Mouse (Mus musculus): ENCODE measurements around the gene Pphln1. TPM values are rescaled to one million over a fixed set of nuclear protein-coding genes. Genes with fewer than 3 reads are reported as not detected.

The Pphln1 gene
- polyA plus RNA-seq, 1 experiment from 2014 or later: 103 TPM

GRCm38 (mm10) chr15:93402730-93403129, 4.6 kb downstream of the Pphln1 start:
- DNase-seq (ENCODE audit: low spot score): no peak
- Histone ChIP-seq H3K4me1 (peaks cover 21% of the 10 kb centered on the region), H3K4me3 (no peak overlapping the region), H3K9me3 (replicated peaks) (no peaks in the 10 kb centered on the region), H3K36me3 (peaks cover 25% of the 10 kb centered on the region), H3K27me3 (ENCODE audit: low read depth, poor library complexity, severe bottlenecking) (no peaks in the 10 kb centered on the region), H3K27ac (replicated peaks) (no peak overlapping the region)
- WGBS: 98% methylated on average over 2 of the region's 2 CpGs

- H3K27ac ChIP-seq (replicated peaks): no peak overlapping the region
- peaks cover 46% of the 10 kb centered on the region for H3K36me3 ChIP-seq
- no peak overlapping the region for H3K4me3 ChIP-seq
- no peak for DNase-seq (ENCODE audit: low spot score)
- H3K4me1 ChIP-seq: peaks cover 9% of the 10 kb centered on the region
- no peaks in the 10 kb centered on the region for H3K9me3 ChIP-seq (replicated peaks)
- no peaks in the 10 kb centered on the region for H3K27me3 ChIP-seq (ENCODE audit: low read depth, poor library complexity, severe bottlenecking)
Observed at GRCm38 (mm10) chr15:93404849-93405248, 6.7 kb downstream of the Pphln1 start.

- Histone ChIP-seq H3K36me3 (peaks cover 53% of the 10 kb centered on the region), H3K27ac (replicated peaks) (no peak overlapping the region), H3K9me3 (replicated peaks) (no peaks in the 10 kb centered on the region), H3K27me3 (ENCODE audit: low read depth, poor library complexity, severe bottlenecking) (no peaks in the 10 kb centered on the region), H3K4me3 (no peak overlapping the region), H3K4me1 (0 out of 2 replicates have a peak, but pooled peaks cover 3% of the 10 kb centered on the region)
- no peak for DNase-seq (ENCODE audit: low spot score)
- 95% methylated on average over 7 of the region's 7 CpGs for WGBS
Observed at GRCm38 (mm10) chr15:93405446-93405986, 7.4 kb downstream of the Pphln1 start.

- H3K27ac ChIP-seq (replicated peaks): no peak overlapping the region
- H3K27me3 ChIP-seq (ENCODE audit: low read depth, poor library complexity, severe bottlenecking): no peaks in the 10 kb centered on the region
- no peaks in the 10 kb centered on the region for H3K9me3 ChIP-seq (replicated peaks)
- 0 out of 2 replicates have a peak, but pooled peaks cover 3% of the 10 kb centered on the region for H3K4me1 ChIP-seq
- no peak for DNase-seq (ENCODE audit: low spot score)
- peaks cover 59% of the 10 kb centered on the region for H3K36me3 ChIP-seq
- H3K4me3 ChIP-seq: no peak overlapping the region
- 93% methylated on average over 5 of the region's 5 CpGs for WGBS
Observed at GRCm38 (mm10) chr15:93406492-93406891, 8.3 kb downstream of the Pphln1 start.

DNA sequence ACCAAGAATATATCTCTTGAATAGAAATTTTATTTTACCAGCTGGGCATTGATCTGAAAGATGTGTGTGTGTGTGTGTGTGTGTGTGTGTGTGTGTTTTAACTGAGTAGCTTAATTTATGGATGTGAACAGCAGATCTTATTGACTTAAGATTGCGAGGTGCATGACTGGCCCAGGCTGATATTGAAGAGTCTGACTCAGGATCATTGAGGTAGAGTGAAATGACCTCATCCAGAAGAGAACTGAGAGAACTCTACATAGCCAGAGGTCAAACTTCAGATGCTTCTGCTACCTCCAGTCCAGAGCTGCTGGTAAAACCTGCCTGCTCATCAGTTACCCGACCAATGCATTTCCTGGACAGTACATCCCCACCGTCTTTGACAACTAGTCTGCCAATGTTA, 14.3 kb downstream of the Pphln1 start:
- H3K4me1 ChIP-seq: no peaks in the 10 kb centered on the region
- no peak overlapping the region for H3K27ac ChIP-seq (replicated peaks)
- no peaks in the 10 kb centered on the region for H3K9me3 ChIP-seq (replicated peaks)
- no peak overlapping the region for H3K4me3 ChIP-seq
- H3K27me3 ChIP-seq (ENCODE audit: low read depth, poor library complexity, severe bottlenecking): no peaks in the 10 kb centered on the region
- 100% methylated on average over 3 of the region's 3 CpGs for WGBS
- DNase-seq (ENCODE audit: low spot score): no peak
- peaks cover 87% of the 10 kb centered on the region for H3K36me3 ChIP-seq

DNA sequence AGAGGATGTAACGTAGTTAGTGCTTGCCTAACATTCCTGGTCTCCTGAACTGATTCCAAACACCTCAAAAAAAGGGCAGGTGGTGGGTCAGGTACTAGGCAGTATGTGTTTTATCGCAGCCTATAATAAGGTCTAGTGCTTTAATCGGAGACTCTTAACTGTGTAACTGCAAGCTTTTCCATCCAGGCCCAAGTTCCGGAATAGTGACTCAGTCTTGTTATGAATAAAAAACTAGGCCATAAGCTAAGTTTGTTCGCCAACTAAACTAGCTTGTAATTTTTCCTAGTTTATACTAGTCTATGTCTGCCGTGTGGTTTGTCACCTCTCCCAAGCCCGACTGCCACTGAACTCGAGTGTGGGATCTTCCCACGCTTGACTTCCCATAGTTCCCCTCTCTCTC, 16.3 kb downstream of the Pphln1 start:
- H3K4me1 ChIP-seq: no peaks in the 10 kb centered on the region
- DNase-seq (ENCODE audit: low spot score): no peak
- no peak overlapping the region for H3K27ac ChIP-seq (replicated peaks)
- peaks cover 69% of the 10 kb centered on the region for H3K36me3 ChIP-seq
- H3K9me3 ChIP-seq (replicated peaks): no peaks in the 10 kb centered on the region
- H3K4me3 ChIP-seq: no peak overlapping the region
- no peaks in the 10 kb centered on the region for H3K27me3 ChIP-seq (ENCODE audit: low read depth, poor library complexity, severe bottlenecking)
- WGBS: 94% methylated on average over 9 of the region's 9 CpGs

- 89% methylated on average over 6 of the region's 6 CpGs for WGBS
- no peaks in the 10 kb centered on the region for H3K27me3 ChIP-seq (ENCODE audit: low read depth, poor library complexity, severe bottlenecking)
- no peaks in the 10 kb centered on the region for H3K4me1 ChIP-seq
- no peak for DNase-seq (ENCODE audit: low spot score)
- no peak overlapping the region for H3K4me3 ChIP-seq
- H3K27ac ChIP-seq (replicated peaks): no peak overlapping the region
- peaks cover 63% of the 10 kb centered on the region for H3K36me3 ChIP-seq
- H3K9me3 ChIP-seq (replicated peaks): no peaks in the 10 kb centered on the region
Observed at GRCm38 (mm10) chr15:93416300-93416699, 18.1 kb downstream of the Pphln1 start.

- 94% methylated on average over 7 of the region's 7 CpGs for WGBS
- Histone ChIP-seq H3K27me3 (ENCODE audit: low read depth, poor library complexity, severe bottlenecking) (no peaks in the 10 kb centered on the region), H3K36me3 (peaks cover 57% of the 10 kb centered on the region)
Observed at GRCm38 (mm10) chr15:93420596-93420995, 22.4 kb downstream of the Pphln1 start.

GRCm38 (mm10) chr15:93422537-93422936, 24.4 kb downstream of the Pphln1 start:
- H3K36me3 ChIP-seq: peaks cover 60% of the 10 kb centered on the region
- 97% methylated on average over 1 of the region's 1 CpGs for WGBS

More at GRCm38 (mm10) chr15:93420596-93420995, 22.4 kb downstream of the Pphln1 start:
- DNase-seq (ENCODE audit: low spot score): no peak
- Histone ChIP-seq H3K4me3 (no peak overlapping the region), H3K27ac (replicated peaks) (no peak overlapping the region), H3K9me3 (replicated peaks) (no peaks in the 10 kb centered on the region), H3K4me1 (no peaks in the 10 kb centered on the region)

DNA sequence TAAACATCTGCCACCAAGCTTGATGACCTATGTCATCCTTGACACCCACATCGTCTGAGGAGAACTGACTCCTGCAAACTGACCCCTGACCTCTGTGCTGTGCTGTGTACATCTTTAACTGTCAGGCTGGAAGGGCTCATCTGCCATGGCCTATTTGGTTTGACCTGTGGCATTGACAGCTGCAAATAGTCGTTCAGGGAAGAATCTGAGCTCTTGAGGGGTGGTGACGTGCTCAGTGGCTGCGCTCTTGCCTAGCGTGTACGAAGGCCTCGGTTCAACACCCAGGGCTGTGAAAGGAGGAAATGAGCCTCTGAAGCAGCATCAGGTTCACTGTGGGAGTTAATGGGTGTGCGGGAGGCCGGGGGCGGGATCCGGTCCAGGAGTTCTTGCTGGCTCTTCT, 35.7 kb downstream of the Pphln1 start:
- no peak overlapping the region for H3K4me3 ChIP-seq
- WGBS: 75% methylated on average over 11 of the region's 11 CpGs
- peak; percentile 14 for DNase-seq (ENCODE audit: low spot score)
- no peaks in the 10 kb centered on the region for H3K9me3 ChIP-seq (replicated peaks)
- H3K4me1 ChIP-seq: no peaks in the 10 kb centered on the region
- H3K27me3 ChIP-seq (ENCODE audit: low read depth, poor library complexity, severe bottlenecking): no peaks in the 10 kb centered on the region
- 0 out of 2 replicates have a peak overlapping the region, but pooled peaks have one; percentile 24 for H3K27ac ChIP-seq (replicated peaks)
- H3K36me3 ChIP-seq: peaks cover 50% of the 10 kb centered on the region

More at GRCm38 (mm10) chr15:93422537-93422936, 24.4 kb downstream of the Pphln1 start:
- Histone ChIP-seq H3K4me1 (no peaks in the 10 kb centered on the region), H3K4me3 (no peak overlapping the region), H3K27me3 (ENCODE audit: low read depth, poor library complexity, severe bottlenecking) (no peaks in the 10 kb centered on the region), H3K9me3 (replicated peaks) (no peaks in the 10 kb centered on the region), H3K27ac (replicated peaks) (no peak overlapping the region)
- DNase-seq (ENCODE audit: low spot score): no peak

- peaks cover 51% of the 10 kb centered on the region for H3K36me3 ChIP-seq
Observed at GRCm38 (mm10) chr15:93435998-93436397, 37.8 kb downstream of the Pphln1 start.

GRCm38 (mm10) chr15:93438663-93439062, 40.5 kb downstream of the Pphln1 start:
- H3K27ac ChIP-seq (replicated peaks): no peak overlapping the region
- H3K4me3 ChIP-seq: no peak overlapping the region
- WGBS: 50% methylated on average over 5 of the region's 5 CpGs
- H3K9me3 ChIP-seq (replicated peaks): no peaks in the 10 kb centered on the region
- peak; percentile 42 for DNase-seq (ENCODE audit: low spot score)
- H3K4me1 ChIP-seq: no peaks in the 10 kb centered on the region
- no peaks in the 10 kb centered on the region for H3K27me3 ChIP-seq (ENCODE audit: low read depth, poor library complexity, severe bottlenecking)
- H3K36me3 ChIP-seq: peaks cover 55% of the 10 kb centered on the region

More at GRCm38 (mm10) chr15:93435998-93436397, 37.8 kb downstream of the Pphln1 start:
- WGBS: 92% methylated on average over 12 of the region's 12 CpGs
- H3K27ac ChIP-seq (replicated peaks): no peak overlapping the region
- no peak for DNase-seq (ENCODE audit: low spot score)
- H3K9me3 ChIP-seq (replicated peaks): no peaks in the 10 kb centered on the region
- no peak overlapping the region for H3K4me3 ChIP-seq
- no peaks in the 10 kb centered on the region for H3K27me3 ChIP-seq (ENCODE audit: low read depth, poor library complexity, severe bottlenecking)
- H3K4me1 ChIP-seq: no peaks in the 10 kb centered on the region

- Histone ChIP-seq H3K4me3 (no peak overlapping the region), H3K4me1 (no peaks in the 10 kb centered on the region)
- WGBS: 91% methylated on average over 4 of the region's 4 CpGs
Observed at GRCm38 (mm10) chr15:93442271-93442670, 44.1 kb downstream of the Pphln1 start.

More at GRCm38 (mm10) chr15:93442271-93442670, 44.1 kb downstream of the Pphln1 start:
- Histone ChIP-seq H3K27ac (replicated peaks) (no peak overlapping the region), H3K9me3 (replicated peaks) (no peaks in the 10 kb centered on the region), H3K36me3 (peaks cover 71% of the 10 kb centered on the region), H3K27me3 (ENCODE audit: low read depth, poor library complexity, severe bottlenecking) (no peaks in the 10 kb centered on the region)
- no peak for DNase-seq (ENCODE audit: low spot score)

Data from midbrain, embryonic 10.5 days (tissue).